Mouse (Mus musculus) thymus, adult 2 months (tissue): ENCODE results near the gene Brca1. TPM values are rescaled to one million over a fixed set of nuclear protein-coding genes. Genes with fewer than 3 reads are reported as not detected.

ENCODE experiments used
- DNase-seq: peaks from one replicate; pipeline ENCODE4 v3.0.0; 2021
- H3K27ac ChIP-seq: fragments of 200-500 bp; 2 replicates; pipeline ENCODE4 v1.5.1; 2012; ENCODE audit warnings: low read length, control low read depth; ENCODE audit not compliant: control insufficient read depth, insufficient read depth
- H3K27me3 ChIP-seq: fragments of 200-500 bp; 2 replicates; pipeline ENCODE4 v1.6.1; 2012; ENCODE audit warnings: mild to moderate bottlenecking, low read length, moderate library complexity, mixed read lengths; ENCODE audit not compliant: control insufficient read depth, insufficient read depth
- H3K36me3 ChIP-seq: fragments of 200-500 bp; 2 replicates; pipeline ENCODE4 v1.6.1; 2012; ENCODE audit warnings: mild to moderate bottlenecking, low read length, moderate library complexity; ENCODE audit not compliant: control insufficient read depth, insufficient read depth
- H3K4me1 ChIP-seq: fragments of 200-500 bp; replicated peaks from 2 replicates; pipeline ENCODE4 v1.6.1; 2012; ENCODE audit warnings: low read length; ENCODE audit not compliant: control insufficient read depth, insufficient read depth
- H3K4me3 ChIP-seq: fragments of 200-500 bp; 2 replicates; pipeline ENCODE4 v1.5.1; 2012; ENCODE audit warnings: mild to moderate bottlenecking, low read length, control low read depth, moderate library complexity; ENCODE audit not compliant: control insufficient read depth, insufficient read depth
- CTCF ChIP-seq: fragments of 200-500 bp; IDR thresholded peaks from 2 replicates; pipeline ENCODE4 v1.5.1; 2012; ENCODE audit warnings: mild to moderate bottlenecking, control low read depth, low read length, moderate library complexity, borderline replicate concordance; ENCODE audit not compliant: control insufficient read depth, poor library complexity, insufficient read depth; ENCODE audit errors: extremely low read depth
- POLR2A ChIP-seq: fragments of 200-500 bp; IDR thresholded peaks from 2 replicates; pipeline ENCODE4 v1.6.1; 2012; ENCODE audit warnings: mild to moderate bottlenecking, low read length, control low read depth, moderate library complexity; ENCODE audit not compliant: control insufficient read depth, poor library complexity, insufficient read depth; ENCODE audit errors: extremely low read depth
- WGBS: fragments of 180-500 bp; shearing (Covaris S2); methylation state at CpG from one replicate; pipeline ENCODE4 v1.1.7; 2018; 5-methylcytosine and 5-hydroxymethylcytosine counted together
- polyA plus RNA-seq: library from polyadenylated mRNA; depleted of rRNA; stranded (reverse); fragments of >200 nt; gene quantifications from 2 replicates; pipeline ENCODE4 v1.2.3, GENCODE M21; 2012

Gene Brca1
- polyA plus RNA-seq, 1 experiment: 4.3 TPM

- 44% methylated on average over 13 of the region's 13 CpGs for WGBS
- Histone ChIP-seq H3K27ac (no peak overlapping the region), H3K4me3 (no peak overlapping the region), H3K36me3 (peaks cover 16% of the 10 kb centered on the region; the same call in 1 of the 2 replicates), H3K4me1 (peaks cover 18% of the 10 kb centered on the region), H3K27me3 (no peaks in the 10 kb centered on the region)
- TF ChIP-seq CTCF (no peak), POLR2A (no peak)
- no peak for DNase-seq
These were observed 88.9 kb downstream of the Brca1 start for GRCm38 (mm10) chr11:101462583-101463440.

GRCm38 (mm10) chr11:101462141-101462540 is 89.6 kb downstream of the Brca1 start:
- 96% methylated on average over 14 of the region's 14 CpGs for WGBS
- Histone ChIP-seq H3K4me1 (peaks cover 11% of the 10 kb centered on the region), H3K27ac (no peak overlapping the region), H3K4me3 (no peak overlapping the region), H3K27me3 (no peaks in the 10 kb centered on the region), H3K36me3 (peaks cover 22% of the 10 kb centered on the region)
- no peak for TF ChIP-seq POLR2A
- no peak for TF ChIP-seq CTCF
- DNase-seq: no peak

GRCm38 (mm10) chr11:101460321-101460720 is 91.4 kb downstream of the Brca1 start:
- Histone ChIP-seq H3K27me3 (no peaks in the 10 kb centered on the region), H3K4me3 (no peak overlapping the region), H3K4me1 (peaks cover 7% of the 10 kb centered on the region), H3K27ac (no peak overlapping the region), H3K36me3 (peaks cover 23% of the 10 kb centered on the region)
- whole genome bisulfite sequencing: 96% methylated on average over 15 of the region's 15 CpGs
- no peak for DNase-seq
- TF ChIP-seq POLR2A (no peak), CTCF (no peak)

GRCm38 (mm10) chr11:101459716-101460115 is 92.0 kb downstream of the Brca1 start:
- 95% methylated on average over 5 of the region's 6 CpGs for WGBS
- no peaks in the 10 kb centered on the region for H3K27me3 ChIP-seq
- no peak for DNase-seq
- peaks cover under 1% of the 10 kb centered on the region for H3K4me1 ChIP-seq
- peaks cover 23% of the 10 kb centered on the region for H3K36me3 ChIP-seq
- TF ChIP-seq POLR2A: no peak
- TF ChIP-seq CTCF: no peak
- no peak overlapping the region for H3K27ac ChIP-seq
- H3K4me3 ChIP-seq: no peak overlapping the region

GRCm38 (mm10) chr11:101458217-101458616 is 93.5 kb downstream of the Brca1 start:
- Histone ChIP-seq H3K27ac (no peak overlapping the region), H3K27me3 (no peaks in the 10 kb centered on the region), H3K4me3 (no peak overlapping the region), H3K4me1 (no peaks in the 10 kb centered on the region), H3K36me3 (peaks cover 23% of the 10 kb centered on the region)
- 97% methylated on average over 12 of the region's 12 CpGs for WGBS
- DNase-seq: no peak
- TF ChIP-seq POLR2A (no peak), CTCF (no peak)

- Histone ChIP-seq H3K4me1 (no peaks in the 10 kb centered on the region), H3K36me3 (peaks cover 23% of the 10 kb centered on the region), H3K27me3 (no peaks in the 10 kb centered on the region), H3K4me3 (no peak overlapping the region), H3K27ac (no peak overlapping the region)
- TF ChIP-seq CTCF: no peak
- no peak for TF ChIP-seq POLR2A
- DNase-seq: no peak
- WGBS: 95% methylated on average over 9 of the region's 9 CpGs
These were observed 94.1 kb downstream of the Brca1 start for GRCm38 (mm10) chr11:101457631-101458030.
